Mouse (Mus musculus) embryonic facial prominence, embryonic 11.5 days (tissue): ENCODE measurements around the gene Cacna1c. TPM values are rescaled to one million over a fixed set of nuclear protein-coding genes. Genes with fewer than 3 reads are reported as not detected.

Experiments
- ATAC-seq: fragments of 200-750 bp; cut with Nextera tagmentation; replicated peaks from 2 replicates; pipeline ENCODE4 v1.8.0; 2017; ENCODE audit warnings: low read depth; ENCODE audit not compliant: insufficient number of reproducible peaks, low FRiP score, low TSS enrichment
- DNase-seq: peaks from one replicate; pipeline ENCODE4 v3.0.0-alpha.2; 2015; ENCODE audit warnings: low spot score
- H3K27ac ChIP-seq: fragments of 300-500 bp; sonication (generic); replicated peaks from 2 replicates; pipeline ENCODE4 v1.5.1; 2014; ENCODE audit warnings: mild to moderate bottlenecking, low read depth, low read length, control low read depth
- H3K27me3 ChIP-seq: fragments of 300-500 bp; sonication (generic); 2 replicates; pipeline ENCODE4 v1.6.1; 2014; ENCODE audit warnings: mild to moderate bottlenecking, low read length, moderate library complexity, mixed read lengths; ENCODE audit not compliant: control insufficient read depth, insufficient read depth
- H3K36me3 ChIP-seq: fragments of 300-500 bp; sonication (generic); replicated peaks from 2 replicates; pipeline ENCODE4 v1.6.1; 2014; ENCODE audit warnings: low read depth, mild to moderate bottlenecking, low read length, moderate library complexity, mixed read lengths; ENCODE audit not compliant: control insufficient read depth, insufficient read depth
- H3K4me1 ChIP-seq: fragments of 300-500 bp; sonication (generic); 2 replicates; pipeline ENCODE4 v1.6.1; 2014; ENCODE audit warnings: low read length, mixed read lengths; ENCODE audit not compliant: control insufficient read depth, insufficient read depth
- H3K4me2 ChIP-seq: fragments of 300-500 bp; sonication (generic); 2 replicates; pipeline ENCODE4 v1.6.1; 2014; ENCODE audit warnings: low read depth, mild to moderate bottlenecking, control low read depth, low read length, moderate library complexity
- H3K4me3 ChIP-seq: fragments of 300-500 bp; sonication (generic); 2 replicates; pipeline ENCODE4 v1.5.1; 2014; ENCODE audit warnings: low read depth, low read length, control low read depth
- H3K9ac ChIP-seq: fragments of 300-500 bp; sonication (generic); replicated peaks from 2 replicates; pipeline ENCODE4 v1.6.1; 2014; ENCODE audit warnings: mild to moderate bottlenecking, control low read depth, low read length
- H3K9me3 ChIP-seq: fragments of 300-500 bp; sonication (generic); replicated peaks from 2 replicates; pipeline ENCODE4 v1.6.1; 2016; ENCODE audit warnings: mild to moderate bottlenecking, low read length, inconsistent platforms, mixed read lengths; ENCODE audit not compliant: control insufficient read depth
- WGBS: fragments of 180-500 bp; shearing (Covaris S2); extraction: QIAGEN DNeasy Blood & Tissue Kit; methylation state at CpG from one replicate; pipeline ENCODE4 v1.1.7; 2014; 5-methylcytosine and 5-hydroxymethylcytosine counted together
- polyA plus RNA-seq: library from polyadenylated mRNA; unstranded; fragments of >200 nt; fragmentation: Nextera tagmentation; extraction: Ambion mirVana; gene quantifications from 2 replicates; pipeline ENCODE4 v1.2.1, GENCODE M21; 2014

The Cacna1c gene
- polyA plus RNA-seq, 1 experiment from 2014 or later, result 4.3 TPM

- Histone ChIP-seq H3K4me3 (no peak overlapping the region), H3K27ac (no peak overlapping the region), H3K36me3 (no peaks in the 10 kb centered on the region), H3K9ac (no peak overlapping the region), H3K4me2 (no peak overlapping the region), H3K9me3 (peaks cover 3% of the 10 kb centered on the region), H3K27me3 (no peaks in the 10 kb centered on the region), H3K4me1 (no peaks in the 10 kb centered on the region)
- no peak for DNase-seq
- WGBS, result 80% methylated on average over 6 of the region's 6 CpGs
- ATAC-seq, result no peak
Measured at GRCm38 (mm10) chr6:118641671-118642325, 554.4 kb downstream of the Cacna1c start.

GRCm38 (mm10) chr6:118639816-118640215, 556.4 kb downstream of the Cacna1c start:
- no peak for ATAC-seq
- DNase-seq, result no peak
- H3K4me2 ChIP-seq, result no peak overlapping the region
- no peaks in the 10 kb centered on the region for H3K36me3 ChIP-seq
- peaks cover 3% of the 10 kb centered on the region for H3K9me3 ChIP-seq
- H3K9ac ChIP-seq, result no peak overlapping the region
- no peak overlapping the region for H3K4me3 ChIP-seq
- no peaks in the 10 kb centered on the region for H3K27me3 ChIP-seq
- H3K27ac ChIP-seq, result no peak overlapping the region
- H3K4me1 ChIP-seq, result no peaks in the 10 kb centered on the region
- 28% methylated on average over 2 of the region's 2 CpGs for WGBS

- no peak overlapping the region for H3K4me2 ChIP-seq
- no peaks in the 10 kb centered on the region for H3K4me1 ChIP-seq
- no peak overlapping the region for H3K4me3 ChIP-seq
- no peaks in the 10 kb centered on the region for H3K27me3 ChIP-seq
- peaks cover 3% of the 10 kb centered on the region for H3K9me3 ChIP-seq
- 86% methylated on average over 2 of the region's 2 CpGs for WGBS
- no peaks in the 10 kb centered on the region for H3K36me3 ChIP-seq
- no peak overlapping the region for H3K9ac ChIP-seq
- no peak overlapping the region for H3K27ac ChIP-seq
- ATAC-seq, result no peak
- no peak for DNase-seq
Measured at GRCm38 (mm10) chr6:118638911-118639310, 557.3 kb downstream of the Cacna1c start.

- ATAC-seq, result no peak
- Histone ChIP-seq H3K36me3 (no peaks in the 10 kb centered on the region), H3K4me2 (no peak overlapping the region), H3K27me3 (no peaks in the 10 kb centered on the region), H3K4me1 (no peaks in the 10 kb centered on the region), H3K27ac (no peak overlapping the region), H3K9me3 (peaks cover 3% of the 10 kb centered on the region), H3K9ac (no peak overlapping the region), H3K4me3 (no peak overlapping the region)
- 83% methylated on average over 2 of the region's 2 CpGs for WGBS
- DNase-seq, result no peak
Measured at GRCm38 (mm10) chr6:118632491-118632890, 563.7 kb downstream of the Cacna1c start.

- DNase-seq, result no peak
- Histone ChIP-seq H3K27ac (no peak overlapping the region), H3K9me3 (no peaks in the 10 kb centered on the region), H3K4me1 (no peaks in the 10 kb centered on the region), H3K4me2 (no peak overlapping the region), H3K27me3 (no peaks in the 10 kb centered on the region), H3K36me3 (no peaks in the 10 kb centered on the region), H3K4me3 (no peak overlapping the region), H3K9ac (no peak overlapping the region)
- no peak for ATAC-seq
- 83% methylated on average over 4 of the region's 4 CpGs for WGBS
Measured at GRCm38 (mm10) chr6:118630006-118630405, 566.2 kb downstream of the Cacna1c start.

GRCm38 (mm10) chr6:118626246-118626645, 570.0 kb downstream of the Cacna1c start:
- Histone ChIP-seq H3K36me3 (no peaks in the 10 kb centered on the region), H3K4me3 (no peak overlapping the region), H3K9ac (no peak overlapping the region), H3K4me2 (no peak overlapping the region), H3K27me3 (no peaks in the 10 kb centered on the region), H3K4me1 (no peaks in the 10 kb centered on the region), H3K27ac (no peak overlapping the region), H3K9me3 (no peaks in the 10 kb centered on the region)
- ATAC-seq (no peak), DNase-seq (peak; percentile 25)
- 56% methylated on average over 4 of the region's 4 CpGs for WGBS

GRCm38 (mm10) chr6:118623609-118624008, 572.6 kb downstream of the Cacna1c start:
- WGBS, result 90% methylated on average over 3 of the region's 3 CpGs

GRCm38 (mm10) chr6:118621866-118622265, 574.4 kb downstream of the Cacna1c start:
- Histone ChIP-seq H3K27me3 (no peaks in the 10 kb centered on the region), H3K4me2 (no peak overlapping the region), H3K4me3 (no peak overlapping the region), H3K4me1 (no peaks in the 10 kb centered on the region), H3K36me3 (no peaks in the 10 kb centered on the region), H3K9ac (no peak overlapping the region), H3K27ac (no peak overlapping the region), H3K9me3 (no peaks in the 10 kb centered on the region)
- ATAC-seq (no peak), DNase-seq (peak; percentile 9)
- WGBS, result 78% methylated on average over 7 of the region's 7 CpGs

More at GRCm38 (mm10) chr6:118623609-118624008, 572.6 kb downstream of the Cacna1c start:
- H3K36me3 ChIP-seq, result no peaks in the 10 kb centered on the region
- H3K9me3 ChIP-seq, result no peaks in the 10 kb centered on the region
- H3K27ac ChIP-seq, result no peak overlapping the region
- no peak overlapping the region for H3K4me2 ChIP-seq
- no peaks in the 10 kb centered on the region for H3K27me3 ChIP-seq
- DNase-seq (no peak), ATAC-seq (no peak)
- no peak overlapping the region for H3K4me3 ChIP-seq
- H3K9ac ChIP-seq, result no peak overlapping the region
- no peaks in the 10 kb centered on the region for H3K4me1 ChIP-seq
